Mouse (Mus musculus) embryonic fibroblast, embryonic 13.5 days (primary cell): ENCODE data around the gene Dst.

Source experiments
- CTCF ChIP-seq: IDR thresholded peaks from 2 replicates; pipeline ENCODE4 v1.5.1; 2011; ENCODE audit warnings: mild to moderate bottlenecking, control low read depth, low read length, moderate library complexity, borderline replicate concordance; ENCODE audit not compliant: insufficient read depth
- POLR2A ChIP-seq: IDR thresholded peaks from 2 replicates; pipeline ENCODE4 v1.6.1; 2011; ENCODE audit warnings: low read depth, mild to moderate bottlenecking, control low read depth, low read length, moderate library complexity

DNA sequence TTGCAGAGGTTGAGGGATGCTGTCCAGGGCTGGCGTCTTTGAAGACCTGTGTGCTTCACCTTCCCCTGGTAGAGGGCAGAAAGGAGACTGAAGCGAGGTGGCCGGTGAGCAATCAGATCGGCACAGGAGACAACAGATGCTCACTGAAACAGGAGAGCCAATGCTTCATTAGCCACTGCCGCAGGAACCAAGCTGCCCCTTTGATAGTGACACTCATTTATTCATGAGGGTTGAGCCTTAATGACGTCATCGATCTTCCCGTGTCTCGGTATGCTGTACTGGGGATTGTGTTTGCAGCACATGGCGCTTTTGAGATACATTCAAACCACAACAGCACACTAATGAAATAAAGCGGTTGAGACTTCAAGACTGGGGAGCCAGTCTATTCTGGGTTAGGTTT, 250.8 kb downstream of the Dst start:
- no peak for TF ChIP-seq CTCF
- TF ChIP-seq POLR2A: no peak
